Mouse (Mus musculus): ENCODE data around the gene Hamp.
"Not testable (repeated sequence)": the region's sequence is repeated elsewhere in the genome, so short reads cannot be mapped to it uniquely, and the experiment has no call there.

Gene Hamp

GRCm38 (mm10) chr7:30956357-30956751 is 12.5 kb upstream of the Hamp start:
- DNase-seq (ENCODE audit: low read depth, low spot score), result no peak

GRCm38 (mm10) chr7:30955584-30956356 is 11.9 kb upstream of the Hamp start:
- peak; percentile 90 for DNase-seq (ENCODE audit: low read depth, low spot score)

GRCm38 (mm10) chr7:30954971-30955520 is 11.2 kb upstream of the Hamp start:
- no peak for DNase-seq (ENCODE audit: low read depth, low spot score)

GRCm38 (mm10) chr7:30954036-30954435 is 10.2 kb upstream of the Hamp start:
- no peak for DNase-seq (ENCODE audit: low read depth, low spot score)

- DNase-seq (ENCODE audit: low read depth, low spot score), result peak; percentile 42
Observed at GRCm38 (mm10) chr7:30953459-30953858, 9.6 kb upstream of the Hamp start.

GRCm38 (mm10) chr7:30952441-30953265 is 8.8 kb upstream of the Hamp start:
- no peak for DNase-seq (ENCODE audit: low read depth, low spot score)

GRCm38 (mm10) chr7:30949902-30950301 is 6.1 kb upstream of the Hamp start:
- DNase-seq (ENCODE audit: low read depth, low spot score), result not testable (repeated sequence)

GRCm38 (mm10) chr7:30945876-30946275 is 2.0 kb upstream of the Hamp start:
- no peak for DNase-seq (ENCODE audit: low read depth, low spot score)

GRCm38 (mm10) chr7:30945466-30945865 is 1.6 kb upstream of the Hamp start:
- not testable (repeated sequence) for DNase-seq (ENCODE audit: low read depth, low spot score)

- not testable (repeated sequence) for DNase-seq (ENCODE audit: low read depth, low spot score)
Observed at GRCm38 (mm10) chr7:30944706-30945105, 874 bp upstream of the Hamp start.

GRCm38 (mm10) chr7:30942365-30942764 is 1.5 kb downstream of the Hamp start:
- not testable (repeated sequence) for DNase-seq (ENCODE audit: low read depth, low spot score)

GRCm38 (mm10) chr7:30940070-30940469 is 3.8 kb downstream of the Hamp start:
- not testable (repeated sequence) for DNase-seq (ENCODE audit: low read depth, low spot score)

- peak; percentile 71 for DNase-seq (ENCODE audit: low read depth, low spot score)
Observed at GRCm38 (mm10) chr7:30935422-30936099, 8.3 kb downstream of the Hamp start.

GRCm38 (mm10) chr7:30924581-30924980 is 19.3 kb downstream of the Hamp start, which contains the start of gene Hamp2:
Gene Hamp2 (minus strand): TSS chr7:30924681.
- not testable (repeated sequence) for DNase-seq (ENCODE audit: low read depth, low spot score)

GRCm38 (mm10) chr7:30924071-30924470 is 19.8 kb downstream of the Hamp start:
- no peak for DNase-seq (ENCODE audit: low read depth, low spot score)

- DNase-seq (ENCODE audit: low read depth, low spot score), result not testable (repeated sequence)
Observed at GRCm38 (mm10) chr7:30922490-30922889, 21.3 kb downstream of the Hamp start.

GRCm38 (mm10) chr7:30920217-30920616 is 23.6 kb downstream of the Hamp start:
- peak; percentile 66 for DNase-seq (ENCODE audit: low read depth, low spot score)

GRCm38 (mm10) chr7:30917219-30917618 is 26.6 kb downstream of the Hamp start:
- no peak for DNase-seq (ENCODE audit: low read depth, low spot score)

GRCm38 (mm10) chr7:30916713-30917112 is 27.1 kb downstream of the Hamp start:
- DNase-seq (ENCODE audit: low read depth, low spot score), result no peak

GRCm38 (mm10) chr7:30914732-30915131 is 29.1 kb downstream of the Hamp start, which contains the start of gene Mag:
Gene Mag (minus strand): TSS chr7:30914873.
- DNase-seq (ENCODE audit: low read depth, low spot score), result no peak

- no peak for DNase-seq (ENCODE audit: low read depth, low spot score)
Observed at GRCm38 (mm10) chr7:30909773-30910172, 34.1 kb downstream of the Hamp start.
